Mouse (Mus musculus): Measurements from ENCODE around the gene Igfbp1.

DNA sequence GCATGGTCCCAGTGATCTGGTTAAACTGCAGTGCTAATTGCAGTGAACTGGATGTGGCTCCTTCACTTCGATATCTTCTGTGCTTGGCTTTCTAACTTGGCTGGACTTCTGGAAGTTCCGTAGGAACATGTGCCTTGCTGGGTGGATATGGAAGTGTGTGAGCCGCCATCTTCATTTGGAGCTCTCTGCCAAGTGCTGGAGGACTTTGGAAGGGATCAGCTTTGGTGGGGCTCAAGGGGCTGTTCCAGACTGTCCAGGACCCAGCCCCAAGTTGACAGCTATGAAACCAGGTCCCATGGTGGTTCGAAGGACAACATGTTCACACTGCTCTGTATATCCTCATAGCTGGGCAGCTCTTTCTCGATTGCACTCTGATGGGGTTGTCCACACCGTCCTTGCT, 41.0 kb downstream of the Igfbp1 start:
- TF ChIP-seq GATA1 (IDR thresholded peaks at IDR 0.05; ENCODE audit: low read length) = no peak
- no peak for TF ChIP-seq TAL1 (IDR thresholded peaks at IDR 0.05; ENCODE audit: low read length)

Data from erythroblast, embryonic 14.5 days (primary cell).